Mouse (Mus musculus): ENCODE data around the gene Rnf157.
"Not testable (repeated sequence)": the region's sequence is repeated elsewhere in the genome, so short reads cannot be mapped to it uniquely, and the experiment has no call there.

Rnf157 gene

GRCm38 (mm10) chr11:116417054-116417453, 4.2 kb upstream of the Rnf157 start:
- no peak for DNase-seq (ENCODE audit: low spot score)

GRCm38 (mm10) chr11:116416196-116416943, 3.5 kb upstream of the Rnf157 start:
- DNase-seq (ENCODE audit: low spot score), result peak; percentile 28

GRCm38 (mm10) chr11:116413631-116414022, 795 bp upstream of the Rnf157 start:
- no peak for DNase-seq (ENCODE audit: low spot score)

DNA sequence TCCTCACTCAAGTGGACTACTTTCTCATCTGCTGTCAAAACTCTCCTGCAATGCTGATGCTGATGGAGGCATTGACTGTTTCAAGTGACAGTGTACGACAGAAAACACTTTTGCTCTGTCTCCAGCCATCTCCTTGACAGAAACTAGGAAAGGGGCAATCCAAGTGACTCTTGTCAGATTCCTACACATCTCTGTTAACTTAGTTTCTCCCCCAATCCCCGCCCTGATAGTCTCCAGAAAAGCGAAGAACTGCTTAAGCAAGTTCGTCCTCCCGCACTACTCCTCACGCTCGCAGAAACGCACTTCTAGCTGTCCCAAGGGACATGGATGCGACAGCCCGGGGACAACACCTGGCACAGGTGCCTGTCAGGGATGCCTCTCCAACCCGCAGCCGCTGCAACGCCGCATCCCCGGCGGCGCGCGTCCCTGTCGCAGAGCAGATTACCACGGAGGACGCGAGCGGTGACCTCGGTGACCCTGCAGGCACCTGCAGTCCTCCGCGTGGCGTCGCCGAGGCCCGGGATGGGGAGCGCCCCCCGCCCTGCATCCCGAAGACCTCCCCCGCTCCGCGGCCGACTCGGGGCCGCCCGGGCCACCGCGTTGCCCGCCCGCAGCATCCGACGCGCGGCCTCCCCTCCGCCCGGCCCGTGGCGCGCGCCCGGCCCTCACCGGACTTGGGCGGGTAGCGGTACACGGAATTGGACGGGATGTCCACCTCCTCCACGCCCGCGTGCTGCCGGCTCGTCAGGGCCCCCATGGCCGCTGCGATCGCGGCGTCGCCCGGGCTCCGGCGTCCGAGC, 604 bp downstream of the Rnf157 start:
- DNase-seq (ENCODE audit: low spot score), result no peak

DNA sequence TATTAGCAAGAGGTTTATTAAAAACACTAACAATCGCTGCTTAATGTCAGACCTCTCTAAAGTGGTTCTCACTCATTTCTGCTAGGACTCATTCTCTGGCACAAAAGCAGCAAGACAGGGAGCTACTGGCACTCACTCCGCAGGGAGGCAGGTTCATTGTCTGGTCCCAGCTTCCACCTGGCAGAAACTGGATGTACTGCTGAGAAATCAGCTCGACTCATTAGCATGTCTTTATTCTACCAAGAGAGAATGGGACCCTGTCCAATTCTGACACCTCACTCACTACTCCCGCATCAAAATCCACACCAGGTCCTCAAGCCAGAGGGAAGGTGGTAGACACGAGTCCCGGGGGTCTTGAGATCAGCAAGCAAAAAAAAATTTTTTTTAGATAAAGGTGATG, 1.2 kb downstream of the Rnf157 start:
- no peak for DNase-seq (ENCODE audit: low spot score)

DNA sequence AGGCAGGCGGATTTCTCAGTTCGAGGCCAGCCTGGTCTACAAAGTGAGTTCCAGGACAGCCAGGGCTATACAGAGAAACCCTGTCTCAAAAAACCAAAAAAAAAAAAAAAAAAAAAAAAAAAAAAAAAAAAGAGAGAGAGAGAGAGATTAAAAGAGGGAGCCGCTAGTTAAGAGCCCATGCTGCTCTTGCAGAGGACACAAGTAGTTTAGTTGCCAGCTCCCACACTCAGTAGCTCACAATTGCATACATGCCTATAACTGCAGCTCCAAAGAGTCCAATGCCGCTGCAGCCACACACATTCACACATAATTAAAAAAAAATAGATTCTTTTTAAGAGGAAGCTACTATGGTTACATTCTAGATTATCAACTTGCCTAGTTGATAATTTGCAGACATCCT, 2.4 kb downstream of the Rnf157 start:
- DNase-seq (ENCODE audit: low spot score), result not testable (repeated sequence)

GRCm38 (mm10) chr11:116409008-116409407, 3.8 kb downstream of the Rnf157 start:
- DNase-seq (ENCODE audit: low spot score), result no peak

DNA sequence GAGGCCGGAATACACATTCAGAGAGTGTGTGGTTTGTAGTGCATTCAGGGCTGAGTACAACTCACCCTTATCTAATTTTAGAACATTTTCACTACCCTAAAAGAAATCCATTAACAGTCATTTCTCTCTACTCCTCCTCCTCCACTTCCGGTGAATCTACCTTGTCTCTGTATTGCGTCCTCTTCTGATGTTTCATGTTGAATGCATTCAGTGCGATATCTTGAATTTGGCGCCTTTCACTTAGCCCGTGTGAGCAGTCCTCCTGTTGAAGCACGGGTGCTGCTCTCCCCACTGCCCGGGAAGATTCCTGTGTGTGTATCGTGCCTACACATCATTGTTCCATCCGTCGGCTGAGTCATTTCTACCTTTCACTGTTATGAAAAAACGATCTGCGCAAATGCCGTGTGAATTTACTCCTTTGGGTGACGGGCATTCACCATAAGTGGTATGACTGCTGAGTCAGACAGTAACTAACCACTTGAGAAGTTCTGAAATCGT, 6.6 kb downstream of the Rnf157 start:
- DNase-seq (ENCODE audit: low spot score), result no peak

DNA sequence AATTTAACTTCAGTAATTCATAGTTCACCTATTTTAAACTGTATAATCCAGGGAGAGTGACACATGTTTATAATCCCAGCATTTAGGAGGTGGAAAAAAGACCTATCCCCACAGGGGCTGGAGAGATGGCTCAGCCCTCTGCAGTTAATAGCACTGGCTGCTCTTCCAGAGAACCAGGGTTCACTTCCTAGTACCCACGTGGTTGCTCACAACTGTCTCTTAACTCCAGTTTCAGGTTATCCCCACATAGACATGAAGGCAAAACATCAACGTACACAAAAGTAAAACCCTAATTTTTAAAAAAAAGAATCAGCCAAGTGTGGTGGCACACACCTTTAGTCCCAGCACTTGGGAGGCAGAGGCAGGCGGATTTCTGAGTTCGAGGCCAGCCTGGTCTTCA, 7.2 kb downstream of the Rnf157 start:
- DNase-seq (ENCODE audit: low spot score), result no peak

DNA sequence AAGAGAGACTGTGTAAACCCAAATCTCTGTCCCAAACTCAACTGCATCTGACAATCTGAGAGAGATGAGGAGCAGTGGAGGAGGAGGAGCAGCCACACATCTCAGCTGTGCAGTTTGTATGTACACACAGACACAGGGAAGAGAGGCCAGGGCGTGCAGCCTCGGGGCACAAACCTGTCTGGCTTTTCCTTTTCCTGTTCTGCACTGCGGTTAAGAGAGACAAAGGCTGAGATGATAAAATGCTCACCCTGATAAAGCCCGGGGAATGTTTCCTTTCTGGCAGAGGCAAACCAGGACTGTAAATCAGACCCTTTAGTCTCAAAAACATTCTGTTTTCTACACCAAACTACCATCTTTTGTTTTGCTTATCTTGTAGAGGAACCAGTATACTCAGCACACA, 12.3 kb downstream of the Rnf157 start:
- no peak for DNase-seq (ENCODE audit: low spot score)

DNA sequence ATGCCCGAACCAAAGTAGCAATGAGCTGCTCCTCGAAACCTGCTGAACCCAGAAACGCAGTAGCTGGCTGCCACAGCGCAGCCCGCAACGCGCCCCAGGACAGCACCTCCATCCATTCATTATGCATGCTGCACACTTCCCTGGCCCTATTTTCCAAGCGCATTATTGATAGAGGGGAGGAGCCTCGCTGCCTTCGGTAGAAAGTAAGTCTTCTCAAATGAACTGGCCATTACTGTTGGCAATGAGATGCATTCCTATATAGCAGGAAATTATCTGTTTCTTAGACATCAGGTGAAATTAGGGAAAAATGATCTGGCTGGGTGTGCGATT, 14.5 kb downstream of the Rnf157 start:
- no peak for DNase-seq (ENCODE audit: low spot score)

DNA sequence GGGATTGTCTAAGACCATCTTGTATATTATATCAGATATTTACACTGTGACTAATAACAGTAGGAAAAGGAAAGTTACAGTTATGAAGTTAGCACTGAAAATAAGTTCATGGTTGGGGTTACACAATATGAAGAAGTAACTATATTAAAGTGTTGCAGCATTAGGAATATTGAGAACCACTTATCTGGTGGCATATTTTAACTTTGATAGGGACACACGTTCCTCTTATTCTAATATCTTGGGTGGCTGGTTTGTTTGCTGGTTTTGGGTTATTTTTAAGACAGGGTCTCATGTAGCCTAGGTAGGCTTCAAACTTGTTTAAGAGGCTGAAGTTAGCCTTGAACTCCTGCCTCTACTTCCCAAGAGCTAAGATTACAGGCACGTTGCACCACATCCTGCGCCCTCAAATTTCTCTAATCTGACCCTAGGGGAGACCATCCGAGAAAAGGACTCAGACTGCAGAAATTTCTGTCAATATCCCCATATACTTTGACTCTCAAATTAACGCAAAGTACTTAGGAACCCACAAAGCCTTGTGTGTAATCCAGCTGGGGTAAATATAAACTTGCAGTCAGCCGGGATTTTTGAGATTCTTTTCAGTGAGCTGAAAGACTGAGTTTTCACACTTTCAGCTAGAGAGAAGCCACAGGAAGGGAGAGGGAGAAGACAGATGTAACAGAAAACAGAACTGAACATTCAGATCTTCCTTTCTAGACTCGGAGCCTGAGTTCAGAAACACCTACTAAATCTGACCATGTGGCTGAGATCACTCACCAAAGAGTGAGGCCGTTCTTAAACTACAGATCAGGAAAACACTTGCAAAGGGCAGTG, 15.1 kb downstream of the Rnf157 start:
- DNase-seq (ENCODE audit: low spot score), result no peak

- DNase-seq (ENCODE audit: low spot score), result no peak
Observed at GRCm38 (mm10) chr11:116396934-116397330, 15.9 kb downstream of the Rnf157 start.

DNA sequence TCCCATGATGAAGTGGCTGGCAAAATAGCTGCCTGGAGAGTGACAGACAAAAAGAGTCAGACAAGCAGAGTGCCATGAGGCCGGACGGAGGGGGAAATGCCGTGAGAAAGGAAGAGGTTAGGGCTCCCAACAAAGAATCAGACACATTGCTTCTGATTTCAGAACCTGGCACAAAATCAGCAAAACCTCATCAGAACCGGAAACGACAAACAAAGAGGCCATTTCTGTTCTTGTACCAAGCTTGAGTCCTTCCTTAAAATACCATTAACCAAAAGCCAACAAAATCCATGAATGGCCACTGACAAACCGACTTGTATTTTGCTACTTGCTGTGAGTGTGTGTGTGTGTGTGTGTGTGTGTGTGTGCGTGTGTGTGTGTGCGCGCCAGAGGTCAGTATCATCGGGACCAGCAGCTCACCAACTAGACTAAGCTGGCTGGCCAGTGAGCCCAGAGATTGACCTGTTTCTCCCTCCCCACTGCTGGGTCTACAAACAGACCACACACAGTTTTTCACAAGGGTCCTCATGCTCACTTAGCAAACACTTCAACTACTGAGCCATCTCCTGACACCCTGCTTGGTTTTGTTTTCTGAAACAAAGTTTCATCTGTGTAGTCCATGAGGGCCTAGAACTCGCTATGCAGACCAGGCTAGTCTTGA, 16.4 kb downstream of the Rnf157 start:
- DNase-seq (ENCODE audit: low spot score), result no peak

- no peak for DNase-seq (ENCODE audit: low spot score)
Observed at GRCm38 (mm10) chr11:116394769-116395168, 18.1 kb downstream of the Rnf157 start.

GRCm38 (mm10) chr11:116388841-116389480, 23.9 kb downstream of the Rnf157 start:
- DNase-seq (ENCODE audit: low spot score), result no peak

GRCm38 (mm10) chr11:116387086-116388071, 25.5 kb downstream of the Rnf157 start:
- DNase-seq (ENCODE audit: low spot score), result no peak

DNA sequence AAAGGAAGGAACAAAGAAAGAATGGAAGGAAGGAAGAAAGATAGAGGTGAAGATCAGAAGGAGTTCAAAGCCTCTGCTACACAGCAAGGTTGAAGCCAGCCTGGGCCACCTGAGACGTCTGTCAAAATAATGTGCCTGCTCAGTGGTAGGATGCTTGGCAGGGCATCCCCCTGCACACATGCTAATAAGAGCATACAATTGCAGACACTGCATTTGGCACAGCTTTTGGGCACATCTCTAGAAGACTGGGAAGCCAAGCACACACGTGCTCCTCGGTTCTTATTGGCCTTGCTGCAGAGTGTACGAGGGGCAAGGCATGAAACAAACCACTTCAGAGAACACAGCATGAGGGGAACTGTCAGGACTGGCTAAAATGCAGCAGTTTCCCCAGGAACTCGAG, 26.8 kb downstream of the Rnf157 start:
- no peak for DNase-seq (ENCODE audit: low spot score)

GRCm38 (mm10) chr11:116384171-116384570, 28.7 kb downstream of the Rnf157 start:
- DNase-seq (ENCODE audit: low spot score), result no peak

DNA sequence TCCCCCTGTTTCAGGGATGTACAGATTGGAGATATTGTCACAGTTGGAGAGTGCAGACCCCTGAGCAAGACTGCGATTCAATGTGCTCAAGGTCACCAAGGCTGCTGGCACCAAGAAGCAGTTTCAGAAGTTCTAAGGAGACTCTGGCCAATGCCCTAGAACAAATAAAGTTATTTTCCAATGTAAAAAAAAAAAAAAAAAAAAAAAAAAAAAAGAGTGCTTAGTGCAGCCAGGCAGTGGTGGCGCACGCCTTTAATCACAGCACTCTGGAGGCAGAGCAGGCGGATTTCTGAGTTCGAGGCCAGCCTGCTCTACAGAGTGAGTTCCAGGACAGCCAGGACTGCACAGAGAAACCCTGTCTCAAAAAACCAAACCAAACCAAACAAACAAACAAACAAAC, 29.8 kb downstream of the Rnf157 start:
- DNase-seq (ENCODE audit: low spot score), result not testable (repeated sequence)
